Mouse (Mus musculus) forebrain, embryonic 12.5 days (tissue): Measurements from ENCODE around the gene Skor1. TPM values are rescaled to one million over a fixed set of nuclear protein-coding genes. Genes with fewer than 3 reads are reported as not detected.
A peak's percentile ranks its signal among the peaks of the same experiment; 100 is the strongest.

Experiments
- ATAC-seq: fragments of 200-750 bp; cut with Nextera tagmentation; 2 replicates; pipeline ENCODE4 v1.8.0; 2017; ENCODE audit warnings: moderate TSS enrichment; ENCODE audit not compliant: low FRiP score
- H3K27ac ChIP-seq: fragments of 300-500 bp; sonication (generic); 2 replicates; pipeline ENCODE4 v1.5.1; 2016; ENCODE audit warnings: mild to moderate bottlenecking
- H3K27me3 ChIP-seq: fragments of 300-500 bp; sonication (generic); 2 replicates; pipeline ENCODE4 v1.6.1; 2016; ENCODE audit warnings: mild to moderate bottlenecking
- H3K36me3 ChIP-seq: fragments of 300-500 bp; sonication (generic); replicated peaks from 2 replicates; pipeline ENCODE4 v1.6.1; 2016; ENCODE audit warnings: mild to moderate bottlenecking
- H3K4me1 ChIP-seq: fragments of 300-500 bp; sonication (generic); 2 replicates; pipeline ENCODE4 v1.6.1; 2016
- H3K4me2 ChIP-seq: fragments of 300-500 bp; sonication (generic); 2 replicates; pipeline ENCODE4 v1.6.1; 2016; ENCODE audit warnings: mild to moderate bottlenecking, moderate library complexity
- H3K4me3 ChIP-seq: fragments of 300-500 bp; sonication (generic); replicated peaks from 2 replicates; pipeline ENCODE4 v1.5.1; 2016; ENCODE audit warnings: mild to moderate bottlenecking
- H3K9ac ChIP-seq: fragments of 300-500 bp; sonication (generic); 2 replicates; pipeline ENCODE4 v1.6.1; 2016; ENCODE audit warnings: mild to moderate bottlenecking
- H3K9me3 ChIP-seq: fragments of 300-500 bp; sonication (generic); 2 replicates; pipeline ENCODE4 v1.6.1; 2016
- WGBS: fragments of 180-500 bp; shearing (Covaris S2); methylation state at CpG from one replicate; pipeline ENCODE4 v1.1.7; 2016; 5-methylcytosine and 5-hydroxymethylcytosine counted together
- polyA plus RNA-seq: library from polyadenylated mRNA; unstranded; fragments of >200 nt; fragmentation: Nextera tagmentation; extraction: Ambion mirVana; gene quantifications from 2 replicates; pipeline ENCODE4 v1.2.1, GENCODE M21; 2016

Skor1 gene
- polyA plus RNA-seq, 1 experiment from 2014 or later, result 0.61 TPM

GRCm38 (mm10) chr9:63139661-63140060 lies 9.1 kb downstream of the Skor1 start:
- no peaks in the 10 kb centered on the region for H3K36me3 ChIP-seq
- H3K27me3 ChIP-seq, result peaks cover 98% of the 10 kb centered on the region
- H3K27ac ChIP-seq, result no peak overlapping the region
- peaks cover 59% of the 10 kb centered on the region for H3K4me1 ChIP-seq
- 3% methylated on average over 17 of the region's 17 CpGs for WGBS
- H3K9ac ChIP-seq, result no peak overlapping the region
- ATAC-seq, result no peak
- no peak overlapping the region for H3K4me2 ChIP-seq
- H3K9me3 ChIP-seq, result no peaks in the 10 kb centered on the region; the same call in 1 of the 2 replicates
- no peak overlapping the region for H3K4me3 ChIP-seq

GRCm38 (mm10) chr9:63138481-63138967 lies 10.2 kb downstream of the Skor1 start:
- under 1% methylated on average over 31 of the region's 31 CpGs for WGBS
- ATAC-seq, result 0 out of 2 replicates have a peak, but pooled peaks have one; percentile 18
- Histone ChIP-seq H3K4me2 (peak overlapping the region; percentile 44), H3K36me3 (no peaks in the 10 kb centered on the region), H3K27me3 (peaks cover 98% of the 10 kb centered on the region), H3K4me3 (peak overlapping the region; percentile 27), H3K9ac (no peak overlapping the region), H3K4me1 (peaks cover 56% of the 10 kb centered on the region), H3K27ac (no peak overlapping the region), H3K9me3 (no peaks in the 10 kb centered on the region)

DNA sequence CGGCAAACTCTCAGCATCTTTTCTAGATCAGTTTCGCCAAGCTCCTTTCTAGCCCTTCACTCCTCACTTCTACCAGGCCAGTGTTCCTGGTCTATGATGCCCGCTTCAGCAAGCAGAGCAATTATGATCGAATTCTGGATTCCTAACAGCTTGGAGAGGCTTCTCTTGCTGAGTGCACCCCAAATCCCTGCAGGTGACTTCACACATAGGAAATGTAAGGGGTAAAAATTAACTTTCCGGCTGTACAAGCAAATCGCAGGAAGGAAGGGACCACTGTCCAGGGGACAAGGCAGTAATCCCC lies 11.2 kb downstream of the Skor1 start:
- Histone ChIP-seq H3K9ac (no peak overlapping the region), H3K36me3 (no peaks in the 10 kb centered on the region), H3K4me1 (peaks cover 53% of the 10 kb centered on the region), H3K4me2 (no peak overlapping the region), H3K9me3 (no peaks in the 10 kb centered on the region), H3K27me3 (peaks cover 91% of the 10 kb centered on the region), H3K27ac (no peak overlapping the region), H3K4me3 (no peak overlapping the region)
- ATAC-seq, result no peak
- 1% methylated on average over 6 of the region's 6 CpGs for WGBS

DNA sequence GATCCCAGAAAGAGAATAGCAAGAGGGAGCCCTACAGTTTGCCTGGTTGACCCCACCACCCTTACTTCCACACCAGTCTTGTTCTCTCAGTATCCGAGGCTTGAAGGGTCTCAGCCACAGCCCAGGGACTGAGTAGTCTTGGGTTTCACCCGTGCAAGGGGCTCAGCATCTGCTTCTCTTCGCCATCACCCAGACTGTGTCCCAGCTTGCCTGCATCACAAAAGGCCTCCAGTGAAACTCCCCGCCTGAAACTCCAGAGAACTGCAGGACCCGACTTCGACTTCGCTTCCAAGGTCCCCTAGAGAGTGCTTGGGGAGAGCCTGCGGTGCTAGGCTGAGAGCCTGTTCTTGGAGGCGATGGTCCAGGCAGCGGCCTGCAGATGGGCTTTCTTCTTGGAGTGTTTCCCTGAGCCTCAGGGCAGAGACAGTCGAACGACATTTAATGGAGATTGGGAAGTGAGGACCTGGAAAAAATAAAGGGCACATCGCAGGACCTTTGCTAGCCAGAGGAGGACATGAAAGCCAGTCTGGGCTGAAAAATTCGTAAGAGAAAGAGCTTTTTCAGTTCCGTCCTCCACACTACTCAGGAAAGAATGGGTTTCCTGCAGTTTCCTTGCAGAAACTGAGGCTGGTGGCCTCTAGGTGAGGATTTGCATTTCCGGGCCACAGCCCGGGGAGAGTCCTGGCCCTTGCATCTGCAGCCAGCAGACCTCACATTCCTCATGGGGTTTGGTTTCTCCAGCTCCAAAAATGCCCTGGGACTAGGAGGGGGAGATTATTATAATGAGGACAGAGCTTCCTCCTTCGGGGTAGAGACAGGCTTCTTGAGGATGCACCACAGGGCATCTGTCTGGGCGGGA lies 11.8 kb downstream of the Skor1 start:
- 1% methylated on average over 19 of the region's 19 CpGs for WGBS
- H3K27ac ChIP-seq, result no peak overlapping the region

GRCm38 (mm10) chr9:63136241-63136640 lies 12.5 kb downstream of the Skor1 start:
- H3K9me3 ChIP-seq, result no peaks in the 10 kb centered on the region
- H3K27ac ChIP-seq, result no peak overlapping the region
- peaks cover 81% of the 10 kb centered on the region for H3K27me3 ChIP-seq
- no peak overlapping the region for H3K4me2 ChIP-seq
- no peak for ATAC-seq
- no peaks in the 10 kb centered on the region for H3K36me3 ChIP-seq
- no peak overlapping the region for H3K9ac ChIP-seq
- H3K4me3 ChIP-seq, result no peak overlapping the region
- H3K4me1 ChIP-seq, result peaks cover 57% of the 10 kb centered on the region
- WGBS, result 6% methylated on average over 8 of the region's 8 CpGs

More for the DNA sequence above, 11.8 kb downstream of the Skor1 start:
- H3K36me3 ChIP-seq, result no peaks in the 10 kb centered on the region
- H3K4me1 ChIP-seq, result peaks cover 50% of the 10 kb centered on the region
- H3K9me3 ChIP-seq, result no peaks in the 10 kb centered on the region
- no peak overlapping the region for H3K9ac ChIP-seq
- no peak overlapping the region for H3K4me3 ChIP-seq
- peaks cover 85% of the 10 kb centered on the region for H3K27me3 ChIP-seq
- no peak overlapping the region for H3K4me2 ChIP-seq
- no peak for ATAC-seq

- no peak overlapping the region for H3K27ac ChIP-seq
- peak overlapping the region; percentile 49 for H3K4me2 ChIP-seq
- peaks cover 81% of the 10 kb centered on the region for H3K27me3 ChIP-seq
- no peak overlapping the region; the same call in 1 of the 2 replicates for H3K9ac ChIP-seq
- peak overlapping the region; percentile 27 for H3K4me3 ChIP-seq
- ATAC-seq, result no peak
- no peaks in the 10 kb centered on the region for H3K9me3 ChIP-seq
- peaks cover 57% of the 10 kb centered on the region for H3K4me1 ChIP-seq
- H3K36me3 ChIP-seq, result no peaks in the 10 kb centered on the region
- under 1% methylated on average over 16 of the region's 16 CpGs for WGBS
These were observed 13.0 kb downstream of the Skor1 start for GRCm38 (mm10) chr9:63135801-63136200.

- H3K4me1 ChIP-seq, result peaks cover 57% of the 10 kb centered on the region
These were observed 13.4 kb downstream of the Skor1 start for GRCm38 (mm10) chr9:63135356-63135755.

DNA sequence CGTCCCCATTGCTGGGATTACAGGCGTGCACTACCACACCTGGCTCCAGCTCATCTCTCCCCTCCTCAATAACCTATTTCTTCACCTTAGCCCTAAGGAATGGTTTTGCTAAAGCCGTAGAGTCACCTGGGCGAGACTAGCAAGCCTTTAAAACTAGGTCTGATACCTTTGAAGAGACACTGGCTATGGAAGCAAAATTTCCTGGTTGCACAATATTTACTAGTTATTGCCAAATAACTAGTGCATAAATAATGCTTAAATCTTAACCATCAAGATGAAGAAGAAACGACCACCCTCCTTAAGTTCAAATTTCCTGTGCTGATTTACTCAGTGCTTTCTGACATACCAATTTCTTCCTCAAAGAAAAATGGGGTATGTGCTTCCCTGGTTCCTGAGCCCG lies 15.1 kb downstream of the Skor1 start:
- Histone ChIP-seq H3K4me2 (peak overlapping the region; percentile 63), H3K9me3 (no peaks in the 10 kb centered on the region), H3K9ac (no peak overlapping the region), H3K4me3 (peak overlapping the region; percentile 62), H3K27me3 (peaks cover 71% of the 10 kb centered on the region), H3K4me1 (peaks cover 48% of the 10 kb centered on the region), H3K36me3 (no peaks in the 10 kb centered on the region), H3K27ac (no peak overlapping the region)
- no peak for ATAC-seq
- WGBS, result 14% methylated on average over 6 of the region's 6 CpGs

More at GRCm38 (mm10) chr9:63135356-63135755, 13.4 kb downstream of the Skor1 start:
- WGBS, result 2% methylated on average over 11 of the region's 11 CpGs
- Histone ChIP-seq H3K27ac (no peak overlapping the region), H3K36me3 (no peaks in the 10 kb centered on the region), H3K9me3 (no peaks in the 10 kb centered on the region), H3K9ac (no peak overlapping the region; the same call in 1 of the 2 replicates), H3K27me3 (peaks cover 81% of the 10 kb centered on the region), H3K4me3 (peak overlapping the region; percentile 27), H3K4me2 (peak overlapping the region; percentile 49)
- ATAC-seq, result no peak

DNA sequence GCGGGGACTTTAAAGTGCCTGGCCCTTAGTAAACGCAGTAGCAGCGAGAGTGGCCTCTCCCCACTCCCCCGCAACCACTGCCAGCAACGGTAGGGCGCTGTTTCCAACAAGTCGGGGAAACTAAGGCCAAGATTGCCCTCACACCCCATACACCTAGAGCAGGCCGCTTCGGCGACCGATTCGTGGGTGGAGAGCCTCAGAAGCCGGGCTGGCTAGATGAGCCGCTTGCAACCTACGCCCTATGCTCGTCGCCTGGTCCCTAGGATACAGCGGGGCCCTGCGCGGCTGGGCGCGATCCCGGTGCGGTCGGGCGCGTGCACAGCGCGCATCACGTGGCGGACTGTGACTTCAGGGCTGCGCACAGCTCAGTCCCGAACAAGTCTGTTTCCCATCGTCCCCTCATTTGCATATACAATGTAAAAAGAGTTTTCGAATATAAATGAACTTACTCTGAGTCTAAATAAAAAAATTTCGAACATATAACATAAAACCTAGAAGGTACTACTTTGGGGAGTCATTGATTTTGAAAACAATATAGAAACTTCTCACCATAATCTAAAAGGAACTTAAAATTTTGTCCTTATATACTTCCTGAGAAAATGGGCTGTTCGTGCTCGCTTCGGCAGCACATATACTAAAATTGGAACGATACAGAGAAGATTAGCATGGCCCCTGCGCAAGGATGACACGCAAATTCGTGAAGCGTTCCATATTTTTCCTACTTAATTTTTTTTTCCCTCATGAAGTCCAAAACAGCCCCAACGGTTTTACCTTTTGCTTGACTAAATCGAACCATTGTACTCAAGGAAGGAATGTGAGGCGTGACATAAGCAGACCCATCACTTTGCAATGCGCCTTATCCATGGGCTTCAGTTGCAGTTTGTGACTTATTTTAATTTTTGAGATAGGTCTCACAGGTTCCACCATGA lies 15.8 kb downstream of the Skor1 start:
- peak overlapping the region; percentile 69 for H3K9ac ChIP-seq
- H3K27me3 ChIP-seq, result peaks cover 64% of the 10 kb centered on the region
- ATAC-seq, result peak; percentile 98
- peak overlapping the region; percentile 81 for H3K4me2 ChIP-seq
- H3K4me1 ChIP-seq, result peaks cover 42% of the 10 kb centered on the region
- peak overlapping the region; percentile 77 for H3K27ac ChIP-seq
- WGBS, result 1% methylated on average over 48 of the region's 48 CpGs
- H3K4me3 ChIP-seq, result peak overlapping the region; percentile 62
- no peaks in the 10 kb centered on the region for H3K36me3 ChIP-seq
- no peaks in the 10 kb centered on the region for H3K9me3 ChIP-seq

GRCm38 (mm10) chr9:63131957-63132602 lies 16.7 kb downstream of the Skor1 start:
- ATAC-seq, result no peak
- Histone ChIP-seq H3K4me2 (peak overlapping the region; percentile 81), H3K4me3 (peak overlapping the region; percentile 62), H3K27me3 (peaks cover 56% of the 10 kb centered on the region), H3K36me3 (no peaks in the 10 kb centered on the region), H3K27ac (peak overlapping the region; percentile 77; the same call in 1 of the 2 replicates), H3K9ac (peak overlapping the region; percentile 69), H3K9me3 (no peaks in the 10 kb centered on the region), H3K4me1 (peaks cover 34% of the 10 kb centered on the region)
- WGBS, result under 1% methylated on average over 28 of the region's 28 CpGs

DNA sequence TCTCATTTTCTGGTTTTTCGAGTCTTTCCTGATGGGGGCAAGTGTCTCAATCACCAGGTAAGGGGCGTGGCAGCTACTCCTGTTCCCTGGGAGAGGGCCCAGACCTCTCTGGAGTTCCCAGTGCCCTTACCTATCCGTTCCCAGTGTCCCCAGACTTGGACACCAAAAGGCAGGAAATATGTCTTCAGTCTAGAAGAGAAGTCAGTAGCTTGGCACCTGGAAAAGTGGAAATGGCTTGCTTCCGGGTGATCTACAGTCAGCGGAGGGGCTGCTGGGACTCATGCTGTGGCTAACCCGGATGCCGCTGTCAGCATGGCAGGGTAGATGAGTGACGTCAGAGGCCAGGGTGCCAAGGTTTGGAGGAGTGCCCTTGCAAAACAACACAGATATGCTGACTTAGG lies 19.1 kb downstream of the Skor1 start:
- Histone ChIP-seq H3K36me3 (no peaks in the 10 kb centered on the region), H3K27me3 (peaks cover 45% of the 10 kb centered on the region), H3K9me3 (no peaks in the 10 kb centered on the region), H3K4me2 (no peak overlapping the region), H3K4me1 (peaks cover 17% of the 10 kb centered on the region), H3K27ac (no peak overlapping the region), H3K9ac (no peak overlapping the region), H3K4me3 (no peak overlapping the region)
- ATAC-seq, result no peak
- WGBS, result 84% methylated on average over 8 of the region's 8 CpGs

DNA sequence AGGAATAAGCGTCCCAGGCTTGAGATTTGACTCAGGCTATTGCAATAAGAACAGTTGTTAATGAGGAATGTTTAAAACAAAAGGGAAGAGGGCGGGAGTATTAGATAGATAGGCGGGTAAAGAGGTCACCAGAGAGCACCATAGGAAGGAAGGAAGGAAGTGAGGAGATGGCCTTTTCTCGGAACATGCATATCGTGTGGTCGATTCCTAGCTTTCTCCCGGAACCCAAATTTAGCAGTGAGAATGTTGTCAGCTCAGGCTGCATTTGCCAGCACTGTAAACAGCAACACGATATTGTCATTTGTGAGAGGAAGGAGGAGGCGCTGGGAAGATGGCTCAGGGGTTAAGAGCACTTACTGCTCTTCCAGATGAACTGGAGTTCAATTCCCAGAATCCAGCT lies 24.2 kb downstream of the Skor1 start:
- H3K9ac ChIP-seq, result no peak overlapping the region
- no peak overlapping the region for H3K4me2 ChIP-seq
- H3K4me1 ChIP-seq, result peaks cover 9% of the 10 kb centered on the region; the same call in 1 of the 2 replicates
- no peak for ATAC-seq
- H3K27me3 ChIP-seq, result peaks cover 15% of the 10 kb centered on the region; the same call in 1 of the 2 replicates
- H3K27ac ChIP-seq, result no peak overlapping the region
- H3K4me3 ChIP-seq, result no peak overlapping the region
- 58% methylated on average over 9 of the region's 9 CpGs for WGBS
- H3K36me3 ChIP-seq, result no peaks in the 10 kb centered on the region
- no peaks in the 10 kb centered on the region for H3K9me3 ChIP-seq
